Comparison of ENCODE assay signal across 8 mouse cellular contexts in the genomic region with DNA sequence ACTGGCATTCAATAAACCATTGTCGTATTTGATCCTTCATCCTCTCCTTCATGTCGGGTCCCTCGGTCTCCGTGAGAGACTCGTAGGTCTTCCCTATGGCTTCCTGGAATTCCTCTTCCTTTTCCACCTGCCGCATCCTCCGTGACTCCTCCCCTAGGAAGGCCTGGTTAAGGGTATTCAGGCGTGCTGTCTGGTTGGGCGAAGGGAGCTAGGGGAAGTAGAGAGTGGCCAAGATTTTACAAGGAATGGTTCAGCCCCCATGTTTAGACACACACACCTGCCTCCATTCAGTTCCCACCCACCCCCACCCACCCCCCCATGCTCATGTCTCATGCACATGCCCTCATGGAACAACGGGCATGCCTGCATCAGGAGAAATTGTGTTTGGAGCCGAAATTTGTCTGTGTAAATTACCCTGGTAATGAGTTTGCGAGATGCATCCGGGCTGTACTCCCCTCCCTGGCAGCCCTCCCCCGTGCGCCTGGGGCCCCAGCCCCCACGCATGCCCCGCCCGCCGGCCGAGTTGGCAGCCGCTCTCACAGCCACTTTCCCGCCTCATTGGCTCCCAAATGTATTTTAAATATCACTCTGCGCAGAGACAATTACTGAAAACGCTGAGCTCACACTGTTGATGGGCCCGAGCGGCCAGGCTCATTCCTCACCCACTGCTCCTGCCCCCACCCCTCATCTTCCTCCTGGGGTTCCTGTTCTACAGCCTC. TPM values are rescaled to one million over a fixed set of nuclear protein-coding genes. Genes with fewer than 3 reads are reported as not detected.
DNase-seq lines count a peak whose midpoint lies in the region; ATAC-seq lines count a peak whose summit lies in the region.
"Had no signal": no experiment of that assay in that cellular context is flagged by ENCODE, and none has a peak within 500 bp of the region (broad histone marks: within the 10 kb centered on the region; RNA-seq: fewer than 3 reads in every experiment).

No protein-coding gene starts in this region.

- H3K4me2 ChIP-seq in kidney, embryonic 14.5 days (replicated peaks; ENCODE audit: low read depth, low read length): peak overlapping the region; percentile 42
- H3K4me2 ChIP-seq in limb, embryonic 15.5 days: peak overlapping the region; percentile 43
- H3K4me2 ChIP-seq: liver, embryonic 15.5 days had no signal

- H3K9me3 ChIP-seq in kidney, embryonic 14.5 days (ENCODE audit: control insufficient read depth, low read length): no peaks in the 10 kb centered on the region
- no peaks in the 10 kb centered on the region for H3K9me3 ChIP-seq in limb, embryonic 15.5 days
- H3K9me3 ChIP-seq: liver, embryonic 15.5 days had no signal

- no peaks in the 10 kb centered on the region; the same call in 1 of the 2 replicates for H3K27me3 ChIP-seq in kidney, embryonic 14.5 days (ENCODE audit: control insufficient read depth, insufficient read depth, low read length)
- H3K27me3 ChIP-seq in limb, embryonic 15.5 days: no peaks in the 10 kb centered on the region

- H3K27ac ChIP-seq in kidney, embryonic 14.5 days (ENCODE audit: low read depth, low read length): no peak overlapping the region; the same call in 1 of the 2 replicates
- H3K27ac ChIP-seq in limb, embryonic 15.5 days: peak overlapping the region; percentile 38
- H3K27ac ChIP-seq: liver, embryonic 15.5 days had no signal

- 18% methylated on average over 24 of the region's 26 CpGs for WGBS in kidney, embryonic 14.5 days
- WGBS in limb, embryonic 15.5 days: 23% methylated on average over 24 of the region's 26 CpGs

- peak; percentile 74 for ATAC-seq in kidney, embryonic 14.5 days (ENCODE audit: low FRiP score, low TSS enrichment)
- ATAC-seq in limb, embryonic 15.5 days (ENCODE audit: insufficient number of reproducible peaks, low FRiP score, low TSS enrichment, low read depth): peak; percentile 30; the same call in 1 of the 2 replicates

- H3K9ac ChIP-seq in kidney, embryonic 14.5 days (ENCODE audit: low read depth, low read length): no peak overlapping the region; the same call in 1 of the 2 replicates
- H3K9ac ChIP-seq in limb, embryonic 15.5 days: no peak overlapping the region
- H3K9ac ChIP-seq: liver, embryonic 15.5 days had no signal

- H3K4me3 ChIP-seq in kidney, embryonic 14.5 days (ENCODE audit: low read length): peak overlapping the region; percentile 10; the same call in 1 of the 2 replicates
- peak overlapping the region; percentile 12 for H3K4me3 ChIP-seq in limb, embryonic 15.5 days
- H3K4me3 ChIP-seq: liver, embryonic 15.5 days had no signal

- DNase-seq in urinary bladder, postnatal 14 days (ENCODE audit: low spot score): peak; percentile 53
- DNase-seq in urinary bladder, adult 18-20 months (ENCODE audit: low spot score in 2 of 2): no peak
- DNase-seq in frontal cortex, postnatal 14 days (ENCODE audit: low spot score in 2 of 2): peak; percentile 21 to 45
- peak; percentile 64 for DNase-seq in retina, embryonic 14.5 days (ENCODE audit: low spot score)
- DNase-seq in spleen, adult 12 weeks (ENCODE audit: low spot score): no peak

- H3K4me1 ChIP-seq in kidney, embryonic 14.5 days (ENCODE audit: control insufficient read depth, insufficient read depth, low read length): peaks cover 14% of the 10 kb centered on the region
- H3K4me1 ChIP-seq in limb, embryonic 15.5 days: peaks cover 32% of the 10 kb centered on the region
- H3K4me1 ChIP-seq: liver, embryonic 15.5 days had no signal

- no peaks in the 10 kb centered on the region for H3K36me3 ChIP-seq in kidney, embryonic 14.5 days (ENCODE audit: control insufficient read depth, insufficient read depth, low read length)
- H3K36me3 ChIP-seq in limb, embryonic 15.5 days: no peaks in the 10 kb centered on the region
- H3K36me3 ChIP-seq: liver, embryonic 15.5 days had no signal

RNA-seq across cellular contexts. Expression of gene 4931409K22Rik, which starts 5.9 kb away (rescaled TPM):
- polyA plus RNA-seq in kidney, embryonic 14.5 days (2014; fragmentation: Nextera tagmentation; extraction: Ambion mirVana): 0.26 and 0.34 TPM in 2 replicates
- polyA plus RNA-seq in limb, embryonic 15.5 days (2015; fragmentation: Nextera tagmentation; extraction: Ambion mirVana): 0.14 and 0.26 TPM in 2 replicates
- polyA plus RNA-seq: liver, embryonic 15.5 days had no signal

RNA-seq across cellular contexts. Expression of gene Asb10, which starts 10.0 kb away (rescaled TPM):
- polyA plus RNA-seq in kidney, embryonic 14.5 days (2014; fragmentation: Nextera tagmentation; extraction: Ambion mirVana): 0.54 and 0.91 TPM in 2 replicates
- 0.99 and 1.8 TPM in 2 replicates for polyA plus RNA-seq in limb, embryonic 15.5 days (2015; fragmentation: Nextera tagmentation; extraction: Ambion mirVana)

RNA-seq across cellular contexts. Expression of gene Gbx1, which starts 23.8 kb away (rescaled TPM):
- polyA plus RNA-seq in kidney, embryonic 14.5 days (2014; fragmentation: Nextera tagmentation; extraction: Ambion mirVana): 0.05 TPM in 1 of 2 replicates, not detected in the other
- 0.06 and 0.10 TPM in 2 replicates for polyA plus RNA-seq in limb, embryonic 15.5 days (2015; fragmentation: Nextera tagmentation; extraction: Ambion mirVana)
- polyA plus RNA-seq: liver, embryonic 15.5 days had no signal

RNA-seq across cellular contexts. Expression of gene Abcf2, which starts 26.5 kb away (rescaled TPM):
- 102 and 121 TPM in 2 replicates for polyA plus RNA-seq in kidney, embryonic 14.5 days (2014; fragmentation: Nextera tagmentation; extraction: Ambion mirVana)
- 97.2 and 98.2 TPM in 2 replicates for polyA plus RNA-seq in limb, embryonic 15.5 days (2015; fragmentation: Nextera tagmentation; extraction: Ambion mirVana)

RNA-seq across cellular contexts. Expression of gene Chpf2, which starts 35.8 kb away (rescaled TPM):
- 8.3 and 11.0 TPM in 2 replicates for polyA plus RNA-seq in kidney, embryonic 14.5 days (2014; fragmentation: Nextera tagmentation; extraction: Ambion mirVana)
- polyA plus RNA-seq in limb, embryonic 15.5 days (2015; fragmentation: Nextera tagmentation; extraction: Ambion mirVana): 37.7 and 39.5 TPM in 2 replicates

Comparison
In these comparisons a context has a peak if more than half of its experiments do, and no peak if none do; other contexts are left out.
1. DNase-seq: peak in urinary bladder, postnatal 14 days (single experiment), frontal cortex, postnatal 14 days (2 of 2) and retina, embryonic 14.5 days (single experiment); none in urinary bladder, adult 18-20 months (0 of 2) and spleen, adult 12 weeks (single experiment).